Mouse (Mus musculus): ENCODE results near the gene Mgll.

- no peak for TF ChIP-seq CTCF (conservative IDR thresholded peaks at IDR 0.05; ENCODE audit: low read length)
- no peak for TF ChIP-seq NANOG (IDR thresholded peaks at IDR 0.05; ENCODE audit: borderline replicate concordance, low read length)
- no peak for TF ChIP-seq POU5F1 (IDR thresholded peaks at IDR 0.05; ENCODE audit: borderline replicate concordance, low read length)
Measured at GRCm38 (mm10) chr6:88736337-88736736, 12.1 kb downstream of the Mgll start.
